ENCODE assay signal across 20 mouse cellular contexts in the genomic region with DNA sequence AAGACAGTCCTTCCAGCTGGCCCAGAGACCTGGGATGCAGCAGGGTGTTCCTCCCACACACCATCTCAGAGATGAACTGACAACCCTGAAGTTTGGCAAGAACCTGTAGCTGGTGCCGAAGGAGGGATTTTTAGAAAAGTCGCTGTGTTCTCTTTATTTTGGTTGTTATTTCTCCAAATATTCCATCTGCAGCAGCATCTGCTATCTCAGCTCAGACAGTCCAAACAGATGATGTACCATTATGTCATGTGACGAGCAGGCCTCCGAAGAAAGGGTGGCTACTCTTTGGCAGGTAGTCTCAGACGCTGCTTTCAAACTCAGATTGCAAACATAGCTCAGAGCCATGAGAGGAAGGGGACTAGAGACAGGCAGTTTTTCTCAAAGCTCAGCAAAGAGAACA.
A peak's percentile ranks its signal among the peaks of the same experiment; 100 is the strongest.
DNase-seq lines count a peak whose midpoint lies in the region; TF ChIP-seq lines count a peak whose summit lies in the region.
"Had no signal": no experiment of that assay in that cellular context is flagged by ENCODE, and none has a peak within 500 bp of the region (broad histone marks: within the 10 kb centered on the region; RNA-seq: fewer than 3 reads in every experiment).

No protein-coding gene starts in this region.

- H3K4me3 ChIP-seq in layer of hippocampus, adult 2 months, result no peak overlapping the region
- H3K4me3 ChIP-seq: gastrocnemius, adult 2 months; heart, embryonic 13.5 days; hindbrain, embryonic 13.5 days; limb, embryonic 12.5 days; liver, embryonic 12.5 days; midbrain, embryonic 15.5 days had no signal

- TF ChIP-seq CTCF in brain, embryonic 14.5 days (IDR thresholded peaks at IDR 0.05; ENCODE audit: borderline replicate concordance, extremely low read depth, insufficient read depth, insufficient read length), result no peak
- no peak for TF ChIP-seq CTCF in layer of hippocampus, adult 2 months (conservative IDR thresholded peaks at IDR 0.05)

- peak overlapping the region; percentile 28; the same call in 1 of the 2 replicates for H3K27ac ChIP-seq in layer of hippocampus, adult 2 months
- H3K27ac ChIP-seq: gastrocnemius, adult 2 months; heart, embryonic 13.5 days; hindbrain, embryonic 13.5 days; limb, embryonic 12.5 days; liver, embryonic 12.5 days; midbrain, embryonic 15.5 days had no signal

- no peak for TF ChIP-seq POLR2A in brain, embryonic 14.5 days (IDR thresholded peaks at IDR 0.05; ENCODE audit: borderline replicate concordance, extremely low read depth, insufficient read depth, insufficient read length, poor library complexity, severe bottlenecking)

- peak; percentile 10 to 21 for DNase-seq in frontal cortex, postnatal 36 days (ENCODE audit: low spot score in 2 of 2)
- DNase-seq in frontal cortex, postnatal 10 days (ENCODE audit: low spot score in 2 of 2), result no peak
- DNase-seq in brain, embryonic 14.5 days (ENCODE audit: low read depth), result peak; percentile 45
- peak; percentile 14 to 67 for DNase-seq in layer of hippocampus, adult 2 months (ENCODE audit: low spot score in 2 of 2)
- DNase-seq in right cerebral cortex, postnatal 25 days, result peak; percentile 14
- no peak for DNase-seq in adrenal gland, adult 8-10 months
- no peak for DNase-seq in spleen, adult 18-20 months
- DNase-seq: cerebellum, adult 9-11 months; gastrocnemius, adult 2 months; heart, adult 11 months; kidney, adult 2 months; kidney, postnatal 10 days; lung, adult 2 months; lung, postnatal 36 days; thymus, adult 18-20 months had no signal

Comparison
In these comparisons a context has a peak if more than half of its experiments do, and no peak if none do; other contexts are left out.
1. DNase-seq: peak in frontal cortex, postnatal 36 days (2 of 2), brain, embryonic 14.5 days (single experiment), layer of hippocampus, adult 2 months (2 of 2) and right cerebral cortex, postnatal 25 days (single experiment); none in frontal cortex, postnatal 10 days (0 of 2), adrenal gland, adult 8-10 months (single experiment) and spleen, adult 18-20 months (0 of 2).